Mouse (Mus musculus) R1 (cell line): ENCODE data around the gene Pgghg.

Source experiments
- DNase-seq: peaks from one replicate; pipeline ENCODE4 v3.0.0-alpha.2; 2018; ENCODE audit warnings: low read depth, low spot score

Pgghg gene

DNA sequence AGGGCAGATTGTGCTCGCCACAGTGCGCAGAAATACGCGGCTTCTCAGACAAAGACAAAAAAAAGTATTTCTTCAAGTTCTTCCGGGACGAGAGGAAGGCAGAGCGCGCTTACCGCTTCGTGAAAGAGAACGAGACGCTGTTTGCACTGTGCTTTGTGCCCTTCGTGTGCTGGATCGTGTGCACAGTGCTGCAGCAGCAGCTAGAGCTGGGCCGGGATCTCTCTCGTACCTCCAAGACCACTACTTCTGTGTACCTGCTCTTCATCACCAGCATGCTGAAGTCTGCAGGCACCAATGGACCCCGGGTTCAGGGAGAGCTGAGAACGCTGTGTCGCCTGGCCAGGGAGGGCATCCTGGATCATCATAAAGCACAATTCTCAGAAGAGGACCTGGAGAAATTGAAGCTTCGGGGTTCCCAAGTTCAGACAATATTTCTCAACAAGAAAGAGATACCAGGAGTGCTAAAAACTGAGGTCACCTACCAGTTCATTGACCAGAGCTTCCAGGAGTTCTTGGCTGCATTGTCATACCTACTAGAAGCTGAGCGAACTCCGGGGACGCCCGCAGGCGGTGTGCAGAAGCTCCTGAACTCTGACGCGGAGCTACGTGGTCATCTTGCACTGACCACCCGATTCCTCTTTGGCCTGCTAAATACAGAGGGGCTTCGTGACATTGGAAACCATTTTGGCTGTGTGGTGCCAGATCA lies 18.0 kb upstream of the Pgghg start:
- no peak for DNase-seq

DNA sequence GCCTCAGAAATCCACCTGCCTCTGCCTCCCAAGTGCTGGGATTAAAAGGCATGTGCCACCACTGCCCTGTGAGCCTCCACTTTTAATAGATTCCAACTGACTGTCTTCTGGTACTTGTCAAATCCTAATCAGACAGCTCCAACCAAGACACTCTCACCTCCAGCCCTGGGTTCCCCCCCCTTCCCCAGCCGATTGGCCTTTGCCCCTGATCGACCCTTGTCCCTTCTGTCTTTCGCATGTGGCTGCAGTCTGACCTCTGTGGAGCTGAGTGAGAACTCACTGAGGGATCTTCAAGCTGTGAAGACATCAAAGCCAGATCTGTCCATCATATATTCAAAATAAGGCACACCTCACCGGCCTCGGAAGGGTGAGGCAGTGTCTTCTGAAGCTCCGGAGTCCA lies 14.0 kb upstream of the Pgghg start:
- DNase-seq = no peak

DNA sequence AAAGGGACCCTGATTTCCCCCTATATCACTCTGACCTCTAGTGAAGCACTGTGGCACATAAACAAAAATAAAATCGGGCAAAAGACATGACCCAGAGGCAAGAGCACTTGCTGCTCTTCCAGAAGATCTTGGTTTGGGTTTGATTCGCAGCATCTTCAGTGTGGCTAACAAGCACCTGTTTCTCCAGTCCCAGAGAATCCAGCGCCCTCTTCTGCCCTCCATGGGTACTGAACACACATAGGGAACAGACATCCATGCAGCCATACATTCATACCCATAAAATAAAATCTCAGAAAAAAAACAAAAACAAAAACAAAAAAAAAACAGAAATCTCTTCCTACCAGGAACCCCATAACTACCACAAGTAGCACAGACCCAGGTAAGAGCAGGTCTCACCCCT lies 2.8 kb upstream of the Pgghg start:
- DNase-seq = peak; percentile 84

DNA sequence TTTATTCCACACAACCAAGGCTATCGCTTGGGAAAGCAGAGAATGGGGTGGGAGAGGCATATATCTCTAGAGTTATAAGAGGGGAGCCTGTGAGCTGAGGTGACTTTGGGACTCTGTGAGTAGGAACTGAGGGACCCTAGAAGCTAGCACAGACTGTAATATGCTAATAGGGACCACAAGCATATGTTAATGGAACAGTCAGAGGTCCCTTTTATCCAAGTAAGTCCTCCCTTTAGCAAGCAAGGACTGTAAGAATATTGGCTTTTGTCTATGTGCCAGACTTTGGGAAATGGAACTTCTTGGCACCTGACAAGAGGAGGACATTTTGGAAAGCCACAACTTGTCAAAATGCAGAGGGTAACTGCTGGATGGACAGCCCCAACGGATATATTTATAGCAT lies 2.3 kb upstream of the Pgghg start:
- peak; percentile 75 for DNase-seq

DNA sequence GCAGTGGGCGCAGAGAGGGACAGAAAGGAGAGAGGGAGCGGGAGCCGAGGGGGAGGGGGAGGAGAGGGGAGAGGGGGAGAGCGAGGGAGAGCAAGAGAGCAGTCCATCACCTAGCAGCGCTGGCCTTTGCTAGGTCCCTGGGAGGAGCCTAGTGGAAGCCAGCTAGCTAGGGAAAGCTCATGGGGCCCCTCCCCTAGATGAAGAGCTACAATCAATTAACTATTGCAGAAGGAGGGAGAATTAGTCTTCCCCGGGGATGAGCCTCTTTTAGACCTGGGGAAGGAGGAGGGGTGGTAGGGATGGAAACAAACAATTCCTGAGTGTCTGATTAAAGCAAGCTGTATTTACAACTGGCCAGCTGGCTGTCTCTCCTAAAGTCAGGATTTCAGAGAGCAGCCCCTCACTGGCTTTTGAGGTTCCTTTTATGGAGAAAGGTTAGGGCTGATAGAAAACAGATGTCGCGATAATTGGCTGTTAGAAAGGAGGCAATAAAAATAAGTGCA lies 1.5 kb upstream of the Pgghg start:
- no peak for DNase-seq

DNA sequence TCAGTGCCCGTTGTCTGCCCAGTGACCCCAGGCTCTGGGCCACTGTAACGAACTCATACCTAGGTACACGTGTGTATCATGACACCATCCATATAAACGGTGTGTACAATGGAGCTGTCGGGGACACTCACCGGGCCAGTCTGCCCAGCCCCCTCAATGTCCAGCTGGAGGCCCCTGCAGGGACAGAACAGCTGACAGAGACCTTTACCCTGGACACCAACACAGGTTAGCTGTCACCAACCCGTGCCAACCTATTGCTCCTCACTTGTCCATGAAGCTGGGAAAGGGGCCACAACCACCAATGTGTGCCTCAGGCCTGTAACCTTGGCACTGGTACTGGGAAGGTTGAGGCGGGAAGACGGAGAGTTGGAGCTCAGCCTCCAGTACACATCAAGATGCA lies 1.1 kb downstream of the Pgghg start:
- DNase-seq = no peak

DNA sequence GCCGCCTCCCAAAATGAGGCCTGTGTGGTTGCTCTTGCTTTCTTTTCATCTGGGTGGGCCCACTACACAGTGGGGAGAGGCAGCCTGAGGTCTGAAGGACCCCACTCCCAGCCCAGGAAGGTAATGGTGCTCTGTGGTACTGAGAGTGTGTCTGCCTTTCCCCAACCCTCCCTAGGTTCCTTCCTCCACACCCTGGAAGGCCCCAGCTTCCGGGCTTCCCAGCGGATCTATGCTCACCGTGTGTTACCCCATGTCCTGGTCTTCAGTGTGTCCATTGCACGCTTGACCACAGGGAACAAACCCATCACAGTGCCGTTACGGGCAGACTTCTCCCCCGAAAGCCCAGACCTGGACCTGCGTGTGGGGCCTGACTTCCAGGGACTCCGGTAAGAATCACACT lies 1.6 kb downstream of the Pgghg start:
- DNase-seq = no peak

DNA sequence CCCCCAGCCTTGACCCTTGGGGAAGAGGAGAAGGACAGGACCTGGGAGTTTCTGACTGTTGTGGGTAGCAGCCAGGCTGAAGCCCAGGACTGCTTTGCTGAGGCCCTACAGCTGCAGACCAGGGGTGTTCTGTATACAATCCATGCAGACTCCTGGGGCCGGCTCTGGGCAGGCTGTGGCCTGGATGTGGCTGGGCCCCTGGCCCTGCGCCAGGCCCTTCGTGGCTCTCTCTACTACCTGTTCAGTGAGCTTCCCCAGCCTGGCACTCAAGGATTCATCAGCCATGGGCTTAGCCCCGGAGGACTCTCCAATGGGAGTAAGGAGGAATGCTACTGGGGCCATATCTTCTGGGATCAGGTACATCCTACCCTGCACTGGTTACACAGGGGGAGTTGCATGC lies 2.2 kb downstream of the Pgghg start:
- no peak for DNase-seq

DNA sequence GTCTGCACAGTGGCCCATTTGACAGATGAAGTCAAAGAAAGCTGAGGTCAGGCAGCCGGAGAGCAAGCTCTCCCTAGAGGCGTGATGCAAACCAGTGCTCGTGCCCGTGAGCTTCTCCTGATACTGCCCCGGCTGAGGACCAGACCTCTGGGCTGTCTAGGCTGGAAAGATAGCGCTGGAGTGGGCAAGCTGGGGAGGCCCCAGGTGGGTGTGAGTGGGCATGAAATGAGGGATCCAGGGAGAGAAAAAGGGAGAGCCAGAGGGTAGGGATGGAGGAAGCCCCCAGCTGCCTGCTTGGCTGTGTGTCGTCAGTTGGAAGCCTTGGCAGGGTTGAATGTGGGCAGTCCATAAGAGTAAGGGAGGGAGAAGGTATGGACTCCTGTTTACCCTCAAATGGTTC lies 3.0 kb downstream of the Pgghg start:
- DNase-seq = no peak

DNA sequence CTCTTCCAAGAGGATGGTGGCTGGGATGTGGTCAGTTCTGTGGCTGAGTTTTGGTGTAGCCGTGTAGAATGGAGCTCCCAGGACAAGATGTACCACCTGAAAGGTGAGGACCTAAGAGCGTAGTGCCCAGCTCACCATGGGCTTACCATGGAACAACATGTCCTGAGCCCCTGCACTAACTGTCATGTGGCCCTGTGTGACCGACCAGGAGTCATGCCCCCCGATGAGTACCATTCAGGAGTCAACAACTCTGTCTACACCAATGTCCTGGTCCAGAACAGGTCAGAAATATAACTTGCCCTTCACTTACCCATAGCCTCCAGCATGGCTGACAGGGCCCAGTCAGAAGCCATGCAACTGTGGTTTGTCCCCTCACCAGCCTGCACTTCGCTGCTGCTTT lies 4.1 kb downstream of the Pgghg start:
- no peak for DNase-seq

DNA sequence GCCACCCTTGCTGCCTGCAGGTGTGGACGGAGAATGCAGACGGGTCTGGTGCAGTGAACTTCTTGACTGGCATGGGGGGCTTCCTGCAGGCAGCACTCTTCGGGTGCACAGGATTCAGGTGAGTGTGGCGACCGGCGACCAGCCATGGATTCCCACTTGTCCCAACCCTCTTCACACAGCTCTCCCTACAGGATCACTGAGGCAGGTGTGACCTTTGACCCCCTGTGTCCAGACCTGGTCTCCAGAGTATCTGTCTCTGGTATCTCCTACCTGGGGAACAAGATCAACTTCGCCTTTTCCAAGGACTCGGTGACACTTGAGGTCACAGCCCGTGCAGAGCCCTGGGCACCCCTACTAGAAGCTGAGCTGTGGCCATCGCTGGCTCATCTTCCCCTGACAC lies 5.1 kb downstream of the Pgghg start:
- no peak for DNase-seq

DNA sequence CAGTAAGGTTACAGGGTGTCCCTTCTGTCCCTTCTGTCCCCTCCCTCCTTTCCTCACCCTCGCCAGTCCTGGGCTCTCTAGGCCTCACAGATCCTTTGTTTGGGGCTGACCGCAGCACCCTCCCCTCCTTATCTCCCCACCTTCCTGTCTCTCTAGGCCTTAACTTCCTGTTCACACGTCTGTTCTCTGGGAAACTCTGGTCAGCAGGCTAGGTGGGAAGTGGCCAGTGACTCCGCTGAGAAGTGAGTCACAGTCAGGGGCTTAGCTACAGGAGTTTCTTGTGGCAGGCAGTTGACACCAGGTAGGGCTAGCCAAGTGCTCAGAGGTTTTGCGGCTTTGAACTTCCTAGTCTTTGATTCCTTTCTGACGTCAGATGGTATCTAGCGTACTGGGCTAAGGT lies 5.8 kb downstream of the Pgghg start:
- DNase-seq = no peak

DNA sequence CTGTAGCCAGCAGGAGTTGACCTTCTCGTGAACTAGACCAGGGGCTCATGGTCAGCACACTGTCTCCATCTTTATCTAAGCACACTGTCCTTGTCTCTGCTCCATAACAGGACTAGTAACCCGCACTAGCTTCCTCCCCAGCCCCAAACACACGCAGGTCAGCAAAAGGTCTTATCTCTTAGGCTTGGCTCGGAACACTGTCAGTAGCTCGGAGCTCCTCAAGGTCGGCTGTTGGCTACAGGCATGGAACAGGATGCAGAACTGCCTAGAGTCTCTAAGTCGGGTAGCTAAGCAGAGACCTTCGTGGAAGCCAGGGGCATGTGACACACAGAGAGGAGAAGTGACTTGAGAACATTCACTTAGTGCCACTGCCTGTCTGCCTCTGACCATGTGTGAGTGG lies 7.0 kb downstream of the Pgghg start:
- DNase-seq = no peak

DNA sequence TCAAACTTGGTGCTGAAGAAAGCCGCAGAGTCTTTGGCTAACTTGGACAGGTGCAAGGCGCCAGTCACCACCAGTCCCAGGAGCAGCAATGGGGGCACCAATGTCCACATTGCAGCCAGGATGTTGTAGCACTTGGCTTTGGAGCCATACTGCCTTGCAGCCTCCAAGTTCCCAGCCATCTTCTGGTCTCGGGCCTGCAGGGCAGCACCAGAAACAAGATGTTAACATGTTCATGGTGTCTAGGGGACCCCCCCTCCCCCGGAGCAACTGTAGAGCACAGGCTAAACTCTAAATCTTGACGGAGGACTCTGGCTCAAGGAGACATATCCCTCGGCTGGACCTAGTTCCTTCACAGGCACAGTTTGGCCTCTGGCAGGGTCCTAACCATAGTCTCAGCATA lies 8.1 kb downstream of the Pgghg start:
- no peak for DNase-seq

DNA sequence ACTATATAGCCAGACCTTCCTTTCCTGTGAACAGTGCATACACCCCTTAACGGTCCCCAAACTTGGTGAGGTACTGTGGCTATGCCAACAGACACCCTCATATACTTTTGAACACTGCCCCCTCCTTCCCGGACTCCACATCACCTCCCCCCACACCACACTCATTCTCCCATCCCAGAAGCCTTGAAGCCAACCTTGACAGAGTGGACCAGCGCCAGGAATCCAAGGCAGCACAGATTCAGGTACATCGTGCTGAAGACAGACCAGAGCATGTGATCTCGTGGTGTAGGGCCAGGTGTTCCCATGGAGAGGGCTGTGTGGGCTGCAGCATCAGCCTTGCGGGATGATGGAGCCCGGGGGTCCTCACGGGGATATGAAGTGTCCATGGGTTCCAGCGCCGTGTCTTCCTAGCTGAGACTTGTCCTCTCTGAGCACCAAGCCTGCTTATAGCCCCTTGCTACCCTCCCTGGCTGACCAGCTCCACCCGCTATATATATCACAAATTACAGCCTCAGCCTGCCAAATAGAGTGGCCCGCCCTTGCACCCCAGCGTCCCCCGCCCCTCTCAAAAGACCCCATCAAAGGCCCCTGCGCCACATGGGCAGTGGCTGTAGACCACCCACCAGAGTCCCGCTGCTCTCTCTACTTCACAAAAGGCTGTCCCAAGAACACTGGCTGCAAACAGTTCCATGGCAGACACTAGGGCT lies 8.8 kb downstream of the Pgghg start, which contains the start of gene Ifitm5:
Gene Ifitm5, minus strand, starts transcription at position 468 of the 707 bp plus-strand sequence.
- no peak for DNase-seq

DNA sequence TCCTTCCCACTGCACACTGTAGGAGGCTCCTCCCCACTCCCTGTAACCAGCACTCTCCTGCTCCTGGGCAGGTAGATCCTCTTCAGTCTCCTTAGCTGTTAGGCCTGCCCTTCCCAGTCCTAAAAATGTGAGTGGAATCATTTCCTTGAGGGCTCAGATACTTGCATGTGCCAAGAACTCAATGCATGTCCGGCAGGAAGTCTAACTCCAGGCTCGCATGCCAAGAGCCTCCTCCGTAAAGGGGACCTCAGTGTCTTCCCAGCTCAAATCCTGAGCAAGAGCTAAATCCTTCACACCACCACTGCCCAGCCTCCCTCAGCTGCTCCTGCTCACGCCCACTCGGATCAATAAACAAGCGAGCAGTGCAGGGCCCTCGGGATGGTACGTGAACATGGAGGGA lies 9.9 kb downstream of the Pgghg start:
- DNase-seq = no peak

DNA sequence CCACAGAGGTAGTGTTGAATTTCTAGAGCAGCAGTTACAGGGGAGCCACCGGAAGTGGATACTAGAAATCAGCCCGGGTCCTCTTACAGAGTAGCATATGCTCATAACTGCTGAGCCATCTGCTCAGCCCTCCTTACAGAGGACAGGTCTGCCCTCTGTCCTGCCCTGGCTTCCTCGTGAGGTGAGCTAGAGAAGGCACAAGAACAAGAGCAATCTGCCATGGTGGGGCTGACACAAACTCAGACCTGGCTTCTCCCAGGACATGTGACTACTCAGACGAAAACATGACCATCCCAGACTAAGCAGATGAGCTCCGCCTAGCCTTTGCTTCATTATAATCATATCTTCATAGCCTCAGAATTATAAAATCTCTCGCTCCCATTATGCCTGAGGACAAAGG lies 10.6 kb downstream of the Pgghg start:
- DNase-seq = no peak

DNA sequence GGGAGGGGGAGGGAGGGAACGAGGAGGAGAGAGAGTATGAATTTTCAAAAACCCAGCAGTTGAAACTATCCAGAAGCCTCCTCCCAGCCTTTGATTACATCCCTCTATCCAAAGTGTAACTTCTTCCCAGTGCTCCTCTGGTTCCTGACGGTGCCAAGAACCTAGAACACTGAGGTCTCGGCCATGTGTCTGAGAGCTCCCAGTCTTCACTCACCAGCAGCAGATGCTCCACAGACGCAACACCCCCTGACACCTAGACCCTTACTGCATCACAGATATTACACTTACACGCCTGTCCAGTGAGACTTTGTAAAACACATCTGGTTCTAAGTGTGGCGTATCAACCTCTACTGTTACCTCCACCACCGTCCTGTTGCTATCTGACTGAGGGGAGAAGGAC lies 11.2 kb downstream of the Pgghg start:
- no peak for DNase-seq

DNA sequence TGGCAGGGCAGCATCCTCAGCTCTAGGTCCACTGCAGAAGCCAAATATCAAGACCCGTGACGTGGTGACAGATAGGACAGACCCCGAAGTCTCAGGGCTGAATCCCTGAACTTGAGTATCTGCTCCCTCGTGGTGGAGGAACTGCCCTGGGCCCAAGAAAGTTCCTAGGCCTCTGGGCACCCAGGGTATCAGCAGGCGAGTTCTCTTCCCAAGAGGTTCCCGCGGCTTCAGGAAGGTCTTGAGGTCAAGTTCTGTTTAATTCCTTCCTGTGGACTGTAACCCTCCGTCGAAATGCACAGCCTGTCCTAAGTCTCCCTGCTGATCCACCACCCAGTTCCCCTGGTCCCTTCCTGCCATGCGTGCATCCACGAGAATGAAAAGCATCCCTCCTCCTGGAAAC lies 11.9 kb downstream of the Pgghg start:
- no peak for DNase-seq

DNA sequence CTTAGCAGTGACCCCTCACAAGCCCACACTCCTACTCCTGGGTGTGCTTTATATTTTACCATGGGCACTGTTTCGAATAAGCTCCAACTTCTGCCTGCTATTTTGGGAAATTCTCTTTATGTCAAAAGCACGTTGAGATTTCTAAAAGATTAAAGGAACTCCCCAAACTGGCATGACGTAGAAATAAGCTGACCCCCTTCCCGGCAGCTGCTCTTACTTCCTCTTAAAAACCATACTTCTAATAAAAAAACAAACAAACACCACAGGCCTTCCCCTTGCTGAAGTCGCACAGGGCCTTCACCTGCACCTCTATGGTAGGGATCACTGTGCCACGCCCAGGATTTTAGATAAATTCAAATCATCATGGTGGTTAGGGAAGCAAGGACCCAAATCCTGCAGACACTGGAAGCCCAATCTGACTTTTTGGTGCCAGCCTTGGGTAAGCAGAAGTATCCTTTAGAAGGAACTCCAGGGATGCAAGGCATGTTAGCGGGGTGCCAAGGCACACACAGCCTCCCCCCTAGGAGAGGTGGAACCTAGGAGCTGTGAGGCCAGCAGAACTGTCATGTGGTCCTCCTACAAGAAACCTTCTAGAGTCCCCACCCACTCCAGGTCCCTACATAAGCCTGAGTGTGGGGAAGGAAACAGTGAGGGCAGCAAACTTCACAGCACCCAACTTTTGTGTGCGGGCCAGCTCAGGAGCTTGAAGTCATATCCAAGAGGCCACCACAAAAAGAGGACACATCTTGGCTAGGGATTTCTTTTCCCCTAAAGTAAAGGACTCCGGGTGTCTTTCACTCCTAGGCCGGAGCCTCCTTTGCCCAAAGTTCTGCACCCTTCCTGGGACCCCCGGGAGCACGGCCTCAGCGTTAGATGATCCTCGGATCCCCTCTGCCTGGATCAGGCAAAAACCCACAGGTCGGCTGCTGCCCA lies 12.9 kb downstream of the Pgghg start:
- DNase-seq = no peak

DNA sequence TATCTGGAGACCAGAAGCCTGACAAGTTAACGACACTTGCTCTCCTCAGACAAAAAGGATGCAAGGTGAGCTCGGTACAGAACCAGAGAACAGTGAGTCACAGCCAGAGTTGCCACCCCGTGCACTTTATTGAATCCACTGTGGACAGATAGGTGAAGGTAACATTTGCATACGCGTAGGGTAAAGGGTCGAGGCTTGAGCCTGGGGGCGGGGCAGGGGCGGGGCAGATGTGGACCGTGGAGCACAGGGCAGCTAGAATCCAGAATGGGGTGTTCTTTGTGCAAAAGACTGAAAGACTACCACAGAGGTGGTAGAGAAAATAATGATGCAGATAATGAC lies 13.5 kb downstream of the Pgghg start:
- peak; percentile 62 for DNase-seq

DNA sequence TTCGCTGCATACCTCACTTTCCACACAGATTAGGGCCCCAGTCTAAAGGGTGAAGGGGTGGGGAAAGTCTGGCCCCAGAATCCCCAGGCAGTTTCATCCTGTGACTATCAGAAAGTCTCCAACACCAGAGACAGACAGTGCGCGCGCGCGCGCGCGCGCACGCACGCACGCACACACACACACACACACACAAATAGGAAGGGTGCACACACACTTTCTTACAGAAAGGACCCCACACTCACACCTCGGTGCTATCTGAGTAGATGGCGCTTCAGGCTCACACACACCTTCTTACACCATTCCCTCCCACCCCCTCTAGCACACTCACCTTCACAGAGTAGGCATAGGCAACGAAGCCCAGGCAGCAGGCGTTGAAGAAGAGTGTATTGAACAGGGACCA lies 14.2 kb downstream of the Pgghg start:
- DNase-seq = peak; percentile 50
